Mouse (Mus musculus) frontal cortex, postnatal 36 days (tissue): ENCODE data around the gene Saysd1.

Experiments
- DNase-seq, 2 experiments: peaks; one replicate each; pipeline ENCODE4 v3.0.0; 2022; ENCODE audit warnings: low spot score in 2 of 2

Saysd1 gene

DNA sequence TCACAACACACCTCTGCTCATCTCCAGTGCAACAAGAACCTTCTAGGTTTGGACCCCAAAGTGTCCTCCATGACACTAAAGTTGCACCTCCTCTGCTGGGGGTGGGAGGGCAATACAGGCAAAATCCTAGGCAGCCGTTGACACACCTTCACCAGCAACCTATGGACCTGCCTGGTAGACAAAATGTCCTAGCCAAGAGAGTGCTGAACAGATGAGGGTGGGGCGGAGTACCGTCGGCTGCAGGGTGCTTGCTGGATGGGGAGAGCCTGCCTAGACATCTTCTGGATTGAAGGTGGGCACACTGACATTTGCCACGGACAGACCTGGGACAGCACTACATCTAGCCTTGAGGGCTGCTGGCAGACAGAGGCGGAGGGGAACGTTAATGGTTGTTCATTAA is 26.1 kb upstream of the Saysd1 start:
- DNase-seq = no peak

DNA sequence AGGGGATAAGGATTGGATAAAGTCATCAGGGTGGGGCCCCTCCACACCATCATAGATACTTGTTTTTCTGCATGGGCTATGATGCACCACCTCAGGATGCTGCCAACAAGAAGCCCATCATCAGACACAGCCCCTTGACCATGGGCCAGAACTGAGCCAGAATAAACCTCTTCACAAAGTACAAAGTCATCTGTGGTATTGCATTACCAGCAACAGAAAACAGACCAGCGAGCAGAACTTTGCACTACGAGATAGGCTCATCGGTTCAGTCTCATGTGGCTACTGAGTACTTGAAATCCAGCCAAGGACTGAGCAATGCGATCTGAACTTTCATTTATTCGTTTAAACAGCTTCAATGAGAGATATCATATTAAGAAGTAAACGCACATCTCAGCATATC is 24.4 kb upstream of the Saysd1 start:
- no peak for DNase-seq

DNA sequence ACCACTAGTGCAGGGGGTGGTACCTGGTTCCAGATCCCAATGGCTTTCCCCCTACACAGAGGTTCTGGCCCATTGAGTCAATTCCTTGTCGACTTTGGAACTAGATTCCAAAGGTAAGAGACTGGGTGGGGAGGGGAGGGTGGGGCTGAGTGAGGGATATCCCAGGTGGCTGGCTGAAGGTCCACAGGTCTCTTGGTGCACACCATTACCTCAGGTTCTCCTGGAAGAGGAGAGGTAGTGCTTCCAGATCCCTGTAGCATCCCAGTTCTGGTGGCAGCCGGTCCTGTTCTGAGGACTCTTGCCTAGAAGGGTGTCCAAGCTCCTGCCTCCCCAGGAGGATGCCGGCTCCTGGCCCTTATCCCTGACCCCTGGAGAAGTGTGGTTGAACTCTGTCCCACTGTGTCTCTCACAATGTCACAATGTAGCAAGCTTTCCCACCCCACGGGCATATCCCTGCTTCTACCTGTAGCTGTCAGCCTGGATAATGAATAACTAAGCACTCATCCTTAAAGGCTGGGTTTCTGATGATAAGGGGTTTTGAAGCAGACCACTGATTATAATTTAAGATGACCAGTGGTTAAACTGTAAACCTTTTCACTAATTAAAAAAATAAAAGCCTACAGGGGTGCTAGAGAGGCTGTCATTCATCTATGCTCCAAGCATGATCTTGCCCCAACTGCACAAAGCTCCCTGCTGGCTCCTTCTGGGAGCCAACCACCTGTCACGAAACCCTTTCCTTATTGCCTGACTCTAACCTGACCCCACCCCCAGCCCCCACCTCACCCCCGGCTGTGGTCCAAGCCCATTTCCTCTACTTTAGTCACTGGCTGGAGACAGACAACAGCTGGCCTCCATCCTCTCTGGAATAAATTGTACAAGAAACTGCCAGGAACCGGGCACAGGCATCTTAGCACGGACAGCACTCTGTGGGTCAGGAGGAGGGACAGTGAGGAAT is 20.7 kb upstream of the Saysd1 start:
- DNase-seq = no peak

DNA sequence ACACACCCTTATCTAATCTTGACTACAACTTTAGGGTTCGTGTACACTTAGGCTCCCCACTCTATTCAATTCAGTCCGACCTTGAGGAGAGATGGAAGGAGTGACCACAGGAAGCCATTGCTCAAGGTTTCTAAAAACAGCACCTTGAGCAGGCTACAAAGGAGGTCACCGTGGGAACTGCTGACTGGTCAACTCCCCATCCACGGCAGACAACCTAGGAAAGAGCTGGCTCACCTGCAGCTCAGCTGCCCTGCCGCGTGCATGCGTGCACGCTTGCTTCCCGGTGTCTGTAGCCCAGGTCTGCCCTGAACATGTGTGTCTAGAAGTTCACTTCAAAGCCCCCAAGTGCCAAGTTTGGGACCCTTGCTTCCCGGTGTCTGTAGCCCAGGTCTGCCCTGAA is 19.3 kb upstream of the Saysd1 start:
- no peak for DNase-seq

DNA sequence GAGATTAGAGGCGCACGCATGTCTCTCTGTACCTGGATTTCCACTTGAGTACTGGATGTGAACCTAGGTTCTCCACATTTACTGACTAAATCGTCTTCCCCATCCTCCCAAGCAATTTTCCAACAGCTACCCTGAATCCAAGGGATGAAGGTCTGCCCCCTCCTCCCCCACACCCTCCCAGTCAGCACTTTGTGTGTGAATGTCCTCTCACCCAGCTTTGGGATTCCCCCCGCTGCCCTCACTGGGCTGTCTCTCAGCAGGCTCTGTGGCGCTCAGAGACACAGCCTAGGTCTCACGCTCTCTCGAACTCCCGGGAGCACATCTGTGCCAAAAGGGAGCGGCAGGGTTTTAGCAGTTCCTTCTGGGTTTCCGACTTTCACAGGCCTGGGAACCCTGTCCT is 17.4 kb upstream of the Saysd1 start:
- no peak for DNase-seq

DNA sequence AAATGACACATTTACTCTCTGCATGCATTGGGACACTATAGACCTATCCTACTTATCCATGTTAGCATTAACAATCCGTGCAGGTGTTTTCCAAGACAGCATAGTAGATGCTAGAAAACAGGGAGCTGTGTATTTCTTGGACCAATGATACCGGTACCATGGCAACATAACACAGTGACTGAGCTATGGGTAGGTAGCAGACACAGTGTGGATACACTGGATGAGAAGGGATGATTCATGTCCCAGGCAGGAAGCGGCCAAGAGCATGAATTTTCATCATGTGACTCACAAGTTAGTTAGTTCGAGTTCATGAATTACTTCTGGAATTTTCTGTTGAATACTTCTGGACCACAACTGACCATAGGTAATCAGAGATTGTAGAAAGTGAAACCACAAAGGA is 16.6 kb upstream of the Saysd1 start:
- no peak for DNase-seq

DNA sequence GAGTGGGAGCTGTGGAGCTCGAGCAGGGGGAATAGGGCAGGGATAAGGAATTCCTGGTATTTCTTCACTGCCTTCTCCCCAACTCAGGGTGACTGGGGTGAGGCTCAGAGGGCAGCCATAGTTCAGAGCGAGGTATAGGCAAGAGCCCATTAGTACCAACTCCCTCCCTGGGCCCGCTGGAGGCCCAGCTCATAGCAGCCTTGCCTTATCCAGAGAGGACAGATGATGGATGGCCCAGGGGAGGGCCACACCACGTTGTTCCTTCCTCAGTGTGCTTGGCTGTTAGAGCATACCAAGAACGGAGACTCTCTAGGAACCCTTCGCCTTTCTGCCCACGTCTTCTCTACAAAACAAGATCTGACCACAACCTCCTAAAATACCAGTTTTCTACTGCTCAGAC is 15.9 kb upstream of the Saysd1 start:
- no peak for DNase-seq

DNA sequence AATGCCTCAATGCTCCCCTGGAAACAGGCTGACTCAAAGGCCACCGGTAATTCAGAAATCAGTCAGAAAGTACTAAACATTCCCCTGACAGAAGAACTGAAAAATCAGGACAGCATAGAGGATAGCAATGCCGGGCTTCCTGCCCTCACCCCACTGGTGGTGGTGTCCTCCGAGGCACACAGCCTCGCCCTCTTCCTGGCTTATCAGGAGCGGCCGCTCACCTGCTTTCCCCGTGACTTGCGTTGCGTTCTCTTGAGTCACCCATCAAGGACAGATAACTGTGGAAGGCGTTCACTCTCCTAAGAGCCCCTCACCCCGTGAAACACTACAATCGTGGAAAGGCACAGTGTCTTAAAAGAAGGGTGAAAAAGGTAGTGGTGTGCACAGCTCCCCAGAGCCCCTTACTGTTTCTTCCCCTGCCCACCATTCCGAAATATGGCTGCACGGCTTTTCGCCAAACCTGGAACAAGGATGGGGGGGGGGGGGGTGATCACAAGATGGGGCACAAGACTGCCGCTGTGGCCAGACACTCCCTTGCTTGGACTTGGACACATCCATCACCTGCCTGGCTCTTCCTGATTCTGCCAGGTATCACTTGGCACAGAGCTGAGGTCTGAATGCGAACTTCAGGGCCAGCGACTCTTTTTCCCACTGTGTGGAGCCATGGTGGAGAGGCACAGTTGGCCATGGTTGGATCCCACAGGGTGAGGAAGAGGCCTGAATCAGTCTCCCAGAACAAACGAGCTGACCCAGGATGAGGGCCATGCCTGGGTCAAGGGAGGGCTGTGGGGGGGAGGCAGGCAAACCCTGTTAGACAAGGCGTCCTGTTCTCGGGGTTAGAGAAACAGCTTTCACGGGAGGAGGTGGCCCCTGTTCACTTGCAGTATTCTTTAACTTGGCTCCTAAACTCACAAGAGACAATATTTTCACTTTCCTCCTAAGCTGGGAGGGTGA is 11.1 kb upstream of the Saysd1 start:
- no peak for DNase-seq

DNA sequence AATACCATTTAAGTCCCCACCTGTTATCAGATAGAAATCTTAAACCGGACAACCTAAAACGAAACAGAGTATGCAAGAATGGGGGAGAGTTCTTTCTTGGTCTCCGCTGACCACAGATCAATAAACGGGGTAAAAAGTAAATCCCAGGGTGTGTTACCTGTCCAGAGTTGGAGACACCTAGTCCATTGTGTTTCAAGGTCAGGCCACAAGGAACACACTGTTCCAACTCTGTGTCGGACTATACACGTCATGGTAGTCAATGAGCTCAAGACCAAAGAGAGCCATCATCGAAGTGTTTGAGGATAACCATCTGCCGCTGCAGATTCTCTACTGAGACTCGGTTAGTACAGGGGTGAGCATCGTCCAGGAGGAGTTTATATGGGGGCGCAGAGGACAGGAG is 10.2 kb upstream of the Saysd1 start:
- DNase-seq = no peak

DNA sequence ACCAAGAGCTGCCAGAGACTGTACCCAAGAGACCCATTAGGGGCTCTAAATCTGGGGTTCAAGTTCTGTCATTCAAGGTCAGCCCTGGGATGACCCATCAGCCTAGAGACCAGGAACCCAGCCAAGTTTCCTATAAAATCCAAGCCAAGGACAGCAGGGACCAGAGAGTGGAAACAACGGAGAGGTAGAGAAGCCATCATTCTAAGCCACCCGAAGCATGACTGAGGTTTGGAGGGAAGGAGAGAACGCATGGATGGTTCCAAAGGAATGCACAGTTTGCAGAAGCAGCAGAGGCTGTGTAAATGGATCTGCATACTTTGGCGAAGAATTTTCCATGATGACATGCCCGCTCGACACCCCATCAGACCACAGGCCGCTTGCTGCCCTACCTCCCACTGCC is 9.5 kb upstream of the Saysd1 start:
- no peak for DNase-seq

DNA sequence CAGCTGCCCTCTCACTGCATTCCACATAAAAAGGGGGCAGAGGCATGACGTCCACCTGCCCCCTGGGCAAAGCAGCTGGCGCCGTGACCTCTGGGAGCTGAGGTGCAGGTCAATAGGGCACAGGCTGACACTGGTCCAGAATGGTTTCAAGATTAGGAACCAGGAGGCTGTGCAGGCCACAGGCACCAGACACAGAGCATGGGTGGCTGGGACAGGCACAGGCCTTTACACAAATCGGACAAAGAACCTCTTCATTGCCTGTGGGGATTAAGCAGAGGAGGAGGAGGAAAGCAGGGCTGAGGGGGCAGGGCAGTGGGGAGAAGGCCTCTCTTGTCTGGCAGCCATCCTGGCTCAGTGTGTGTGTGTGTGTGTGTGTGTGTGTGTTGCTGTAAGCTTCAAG is 5.8 kb upstream of the Saysd1 start:
- peak in 1 of 2 experiments; percentile 8 for DNase-seq

DNA sequence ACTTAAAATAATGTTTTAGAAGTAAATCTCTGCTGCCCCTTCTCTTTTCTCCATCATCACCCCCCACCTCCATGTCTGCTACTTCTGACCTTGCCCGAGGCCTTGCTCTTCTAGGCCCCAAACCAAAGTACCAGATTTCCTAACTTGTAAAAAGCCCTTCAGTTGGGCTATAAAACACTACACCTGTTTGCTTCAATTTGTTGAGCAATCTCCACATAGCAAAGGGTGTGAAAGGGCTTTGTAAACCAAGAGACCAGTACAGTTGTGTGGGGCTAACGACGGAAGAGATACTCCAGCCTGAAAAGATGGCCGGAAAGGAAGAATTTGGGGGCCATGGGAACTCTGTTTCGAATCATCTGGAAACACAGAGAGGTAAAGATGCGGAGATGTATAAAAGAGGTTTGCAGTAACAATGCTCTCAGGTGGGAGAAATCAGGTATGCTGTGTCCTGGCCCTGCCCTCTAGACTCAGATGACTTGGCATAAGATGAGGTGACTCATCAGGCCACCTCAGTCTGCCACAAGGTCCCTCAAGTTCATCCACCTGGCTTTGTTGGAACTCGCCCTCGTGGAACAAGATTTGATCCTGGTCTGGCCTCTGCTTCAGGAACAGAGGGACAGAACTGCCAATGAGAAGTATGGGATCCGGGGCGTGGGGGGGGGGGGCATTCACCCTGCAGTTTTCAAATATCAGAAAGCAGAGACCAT is 3.2 kb downstream of the Saysd1 start:
- DNase-seq = no peak

DNA sequence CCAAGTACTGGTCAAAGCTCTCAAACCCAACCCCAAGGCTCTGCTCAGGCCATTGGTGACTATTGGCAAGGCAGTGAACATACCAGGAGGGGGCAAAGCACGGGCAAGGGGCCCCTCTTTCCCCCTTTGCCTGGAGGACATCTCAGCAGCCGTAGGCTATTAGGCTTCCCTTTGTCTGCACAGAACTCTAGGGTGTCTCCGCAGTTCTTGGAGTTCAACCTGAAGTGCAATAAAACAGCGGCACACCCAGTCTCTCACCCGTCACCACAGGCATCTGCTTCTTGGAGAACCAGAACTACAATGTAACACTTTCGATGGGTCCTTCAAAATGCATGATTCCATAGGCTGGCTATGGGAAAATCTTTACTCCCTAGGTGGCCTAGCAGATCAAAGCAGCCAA is 10.2 kb downstream of the Saysd1 start:
- no peak for DNase-seq

DNA sequence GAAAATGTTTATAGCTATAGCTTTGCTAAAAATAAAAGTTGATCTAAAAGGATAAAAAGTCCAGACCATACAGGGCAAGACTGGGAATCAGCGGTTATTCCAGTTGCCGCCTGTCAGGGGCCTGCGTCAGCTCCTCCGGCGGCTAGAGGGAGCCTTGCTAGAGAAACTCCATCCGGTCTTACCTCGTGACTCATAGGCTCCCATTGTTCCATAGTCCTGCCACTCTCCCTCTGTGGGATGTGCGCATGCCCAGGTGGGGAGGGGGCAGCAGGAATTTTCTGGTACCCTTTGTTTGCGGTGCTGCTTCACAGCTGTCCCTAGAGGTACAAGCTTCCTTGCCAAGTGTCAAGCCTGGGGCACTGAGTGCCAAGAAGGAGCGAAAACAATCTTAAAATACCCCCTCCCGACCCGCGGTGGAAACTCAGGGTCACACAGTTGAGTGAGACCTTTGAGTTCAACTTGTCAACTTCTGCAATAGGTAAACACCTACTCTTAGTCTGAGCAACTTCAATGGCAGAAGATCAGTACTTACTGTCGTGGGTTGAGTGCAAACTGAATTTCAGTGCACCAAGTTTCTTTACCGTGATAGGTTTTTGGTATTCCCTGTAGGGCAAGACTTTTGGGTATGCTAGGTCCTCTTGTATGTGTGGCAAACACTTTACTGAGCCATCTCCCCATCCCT is 10.8 kb downstream of the Saysd1 start:
- no peak for DNase-seq

DNA sequence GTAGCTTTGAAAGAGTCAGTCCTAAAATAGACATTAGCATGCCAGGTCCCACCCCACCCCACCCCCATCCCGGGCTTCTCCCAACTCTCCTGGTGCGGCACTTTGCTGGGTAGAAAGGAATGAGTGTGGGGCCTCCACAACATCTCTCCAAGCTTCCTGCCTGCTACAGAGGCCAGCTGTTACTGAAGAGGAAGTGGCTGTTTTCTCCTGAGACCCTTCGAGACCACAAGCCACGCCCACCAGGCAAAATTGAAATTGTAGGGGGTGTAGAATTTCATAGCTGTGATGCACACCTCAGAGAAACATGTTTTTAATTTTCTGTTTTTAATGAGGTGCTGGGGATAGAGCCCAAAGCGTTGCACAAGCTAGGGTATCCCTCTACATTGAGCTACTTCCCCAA is 17.5 kb downstream of the Saysd1 start:
- no peak for DNase-seq

DNA sequence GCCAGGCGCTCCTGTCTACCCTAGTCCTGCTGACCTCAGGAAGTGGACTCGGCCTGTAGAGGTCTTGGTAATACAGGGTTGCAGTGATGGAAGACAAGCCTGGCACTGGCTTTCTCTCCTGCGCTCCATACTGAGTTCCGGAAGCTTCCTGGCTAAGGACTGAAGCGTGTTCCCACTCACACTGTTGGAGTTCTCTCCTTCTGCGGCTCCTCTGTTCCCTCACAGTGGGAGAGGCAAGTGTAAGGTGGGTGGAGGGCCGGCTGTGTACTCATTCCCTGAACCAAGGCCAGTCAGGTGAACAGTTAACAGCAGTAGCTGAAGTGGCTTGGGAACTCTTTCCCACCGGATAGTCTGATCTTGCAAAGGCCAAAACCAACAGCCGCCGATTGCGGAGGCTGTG is 18.3 kb downstream of the Saysd1 start:
- no peak for DNase-seq

DNA sequence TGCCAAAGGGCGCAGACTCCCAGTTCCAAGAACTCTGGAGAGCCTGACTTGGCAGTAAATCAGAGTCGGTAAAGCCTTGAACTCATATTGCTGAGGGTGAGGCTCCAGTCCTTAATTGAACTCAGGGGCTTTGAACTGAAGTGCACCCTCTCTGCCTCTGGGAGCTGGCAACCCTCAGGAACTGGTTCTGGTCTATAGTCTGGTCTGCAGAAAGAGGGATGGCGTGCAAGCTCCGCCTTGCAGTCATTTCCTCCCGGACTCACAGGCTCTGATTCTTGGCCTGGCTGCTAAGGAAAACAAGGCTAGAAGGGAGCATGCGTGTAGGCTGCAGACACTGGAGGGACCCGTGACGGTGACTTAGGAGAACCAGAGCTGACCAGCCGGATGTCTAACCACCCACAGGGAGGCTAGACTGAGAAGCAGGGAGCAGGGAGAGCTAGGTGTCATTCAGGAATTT is 22.2 kb downstream of the Saysd1 start:
- DNase-seq = no peak

DNA sequence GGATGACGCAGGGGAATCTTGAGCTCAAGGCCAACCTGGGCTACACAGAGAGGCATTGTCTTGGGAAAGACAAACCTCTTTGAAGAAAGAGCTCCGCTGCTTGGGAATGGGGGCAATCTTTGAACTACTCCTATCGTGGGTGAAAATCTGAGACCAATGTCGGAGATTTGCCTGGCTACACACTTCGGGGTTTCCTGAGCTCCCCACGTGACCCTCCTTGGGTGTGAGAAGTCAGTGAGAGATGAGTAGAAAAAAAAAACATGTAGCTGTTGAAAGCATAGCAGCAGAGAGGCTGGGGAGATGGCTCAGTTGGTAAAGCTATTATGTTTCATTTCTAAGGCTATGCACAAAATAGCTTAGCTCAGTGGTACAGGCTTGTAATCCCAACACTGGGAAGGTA is 23.4 kb downstream of the Saysd1 start:
- no peak for DNase-seq

DNA sequence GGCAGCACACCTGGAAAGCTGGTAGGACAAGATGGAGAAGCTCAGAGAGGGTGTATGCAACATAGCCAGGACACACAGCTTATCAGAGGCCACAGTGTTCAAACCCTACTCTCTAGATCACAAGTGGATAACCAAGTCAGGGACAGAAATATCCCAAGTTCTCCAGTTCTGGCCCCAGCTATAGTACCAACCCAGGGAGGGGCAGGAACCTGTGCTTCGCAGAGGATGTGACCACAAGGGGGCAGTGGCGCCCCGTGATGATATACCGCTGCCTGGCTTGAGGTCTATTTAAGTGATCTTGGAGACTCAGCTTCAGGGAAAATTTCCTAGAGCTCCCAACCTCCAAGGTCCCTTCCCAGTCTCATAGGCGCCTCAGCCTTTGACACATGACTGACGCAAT is 24.4 kb downstream of the Saysd1 start:
- DNase-seq = peak; percentile 83 to 92

DNA sequence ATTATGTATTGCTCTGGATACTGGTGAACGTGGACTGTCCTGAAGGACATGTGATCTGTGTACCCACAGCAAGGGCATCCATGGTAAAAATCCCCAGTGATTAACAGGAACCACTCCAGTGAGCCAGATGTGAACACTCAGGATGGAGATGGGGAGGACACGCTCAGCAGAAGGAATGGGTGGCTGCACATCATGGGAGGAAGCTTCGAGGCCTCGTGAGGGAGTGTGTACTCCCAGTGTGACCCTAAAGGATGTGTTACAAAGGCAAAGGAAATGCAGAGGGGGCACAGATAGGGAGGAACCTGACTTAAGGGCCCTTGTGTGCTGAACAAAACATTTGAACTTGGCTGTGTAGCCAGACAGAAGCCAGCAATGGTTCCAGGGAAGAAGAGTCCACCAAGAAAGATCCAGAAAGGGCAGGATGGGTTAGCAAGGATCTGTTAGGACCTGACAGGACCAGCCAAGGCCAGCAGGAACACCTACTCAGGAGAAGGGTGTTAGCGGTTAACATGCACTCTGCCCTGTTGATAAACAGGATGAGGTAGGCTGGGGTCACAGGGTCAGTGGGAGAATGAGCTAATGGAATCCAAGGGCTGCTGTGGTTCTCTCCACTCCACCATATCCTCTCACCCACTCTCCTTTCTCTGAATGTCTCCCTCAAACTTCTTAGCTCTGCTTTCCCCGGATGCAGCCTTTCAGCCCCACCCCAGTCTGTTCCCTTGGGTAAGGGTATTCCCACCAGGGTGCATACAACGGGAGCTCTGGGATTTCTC is 25.0 kb downstream of the Saysd1 start:
- DNase-seq = no peak

DNA sequence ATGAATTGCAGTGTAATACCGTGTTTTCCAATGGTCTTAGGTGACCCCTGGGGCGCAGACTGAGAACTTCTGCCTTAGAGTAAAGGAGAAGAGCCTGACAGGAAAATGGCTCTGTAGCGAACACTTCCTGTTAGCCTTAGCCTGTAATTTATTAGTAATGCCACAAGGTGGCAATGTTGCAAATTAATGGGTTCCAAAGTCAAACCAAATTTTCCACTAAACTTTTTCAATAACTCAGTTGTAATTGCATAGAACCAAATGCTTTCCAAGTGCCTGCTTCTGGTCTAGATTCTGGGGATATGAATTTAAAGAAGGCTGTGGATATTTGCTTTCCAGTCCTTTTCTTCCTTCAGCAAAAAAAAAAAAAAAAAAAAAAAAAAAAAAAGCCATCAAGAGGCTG is 26.1 kb downstream of the Saysd1 start:
- DNase-seq = no peak
